Mouse (Mus musculus): ENCODE results near the gene Trappc4. TPM values are rescaled to one million over a fixed set of nuclear protein-coding genes. Genes with fewer than 3 reads are reported as not detected.
A peak's percentile ranks its signal among the peaks of the same experiment; 100 is the strongest.
"Not testable (repeated sequence)": the region's sequence is repeated elsewhere in the genome, so short reads cannot be mapped to it uniquely, and the experiment has no call there.

Trappc4 gene
- 10 to 100 TPM; 68.5 to 74.8 TPM for total RNA-seq (2021)
- long read RNA-seq, experiment 1, transcript Trappc4-201 (5 exons, 1,220 nt): major isoform, 42 of 53 reads
- long read RNA-seq, experiment 1, transcript Trappc4-202 (4 exons, 935 nt): minor isoform, 9 of 53 reads
- long read RNA-seq, experiment 1, partial matches to known transcripts: 1 of 53 reads
- long read RNA-seq, experiment 1, other reads (novel, unspliced or antisense): 1 of 53 reads
- long read RNA-seq, experiment 2, transcript Trappc4-202 (4 exons, 935 nt): minor isoform, 6 of 38 reads
- long read RNA-seq, experiment 2, transcript Trappc4-201 (5 exons, 1,220 nt): major isoform, 29 of 38 reads
- long read RNA-seq, experiment 2, partial matches to known transcripts: 1 of 38 reads
- long read RNA-seq, experiment 2, other reads (novel, unspliced or antisense): 2 of 38 reads

DNA sequence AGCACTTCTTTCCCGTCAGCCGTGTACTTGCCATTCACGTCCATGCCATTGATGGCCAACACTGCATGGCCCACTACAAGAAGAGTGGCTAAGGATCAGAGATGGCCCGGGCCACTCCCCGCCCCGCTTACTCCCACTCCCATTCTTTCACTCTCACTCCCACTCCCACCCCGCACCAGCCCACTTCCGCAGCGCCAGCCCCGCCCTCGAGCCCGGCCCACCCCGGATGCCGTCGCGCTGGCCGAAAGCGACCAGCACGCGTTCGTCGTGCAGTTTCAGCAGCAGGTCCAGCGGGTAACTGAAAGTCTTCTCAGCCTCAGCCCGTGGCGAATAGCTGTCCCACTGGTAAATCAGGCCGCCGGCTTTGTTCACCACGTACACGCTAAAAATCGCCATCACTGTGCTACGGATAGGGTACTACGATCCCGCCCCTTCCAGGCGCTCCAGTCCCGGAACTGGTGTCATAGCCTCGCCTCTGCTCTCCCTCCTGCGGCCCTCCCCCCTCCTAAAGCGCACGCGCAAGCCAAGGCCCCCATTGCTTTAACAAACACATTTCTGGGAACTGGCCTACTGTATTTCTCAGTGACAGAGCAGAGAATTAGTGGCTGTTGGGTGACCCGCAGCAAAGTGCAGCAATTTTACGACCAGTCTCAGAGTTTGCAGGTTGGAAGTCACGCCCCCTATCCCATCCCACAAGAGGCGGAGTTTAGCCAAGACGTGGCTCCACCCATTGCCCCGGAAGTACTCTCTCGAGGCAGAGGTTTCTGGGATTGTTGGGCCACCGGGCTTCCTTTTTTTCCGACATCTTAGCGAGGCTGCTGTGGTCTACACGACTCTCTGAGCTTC, at the start of gene Trappc4, which contains the start of gene Rps25:
Trappc4 (minus strand) TSS at position 695 of the 846 bp plus-strand sequence.
Rps25 (plus strand) TSS at position 234 of the 846 bp plus-strand sequence.
- intact Hi-C loops (cut with DNase I): no loop called here
- DNase-seq (ENCODE audit: low spot score in 2 of 2): peak; percentile 90 to 94

DNA sequence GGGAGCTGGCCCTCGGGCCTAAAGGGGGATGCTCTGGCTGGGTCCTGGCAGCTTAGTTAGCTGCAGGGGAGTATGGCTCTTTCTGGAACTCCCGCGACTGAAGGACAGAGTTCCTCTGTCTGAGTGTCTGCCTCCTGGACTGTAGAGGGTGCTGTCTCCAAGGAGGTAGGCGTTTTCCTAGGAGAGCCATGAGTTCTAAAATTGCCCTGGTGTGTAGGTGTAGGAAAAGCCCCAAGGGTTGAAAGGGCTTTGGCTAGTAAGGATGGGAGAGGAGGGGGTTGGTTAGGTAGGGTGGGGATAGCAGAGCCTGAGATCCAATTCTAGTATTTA, 47.5 kb upstream of the Trappc4 start, which contains the start of gene Upk2:
Upk2 (minus strand) TSS at position 86 of the 330 bp plus-strand sequence.
- intact Hi-C loops (cut with DNase I): loop anchor here (2.0 kb wide), 1 partner anchor 48 kb away; no protein-coding TSS in a partner anchor
- DNase-seq (ENCODE audit: low spot score in 2 of 2): no peak

DNA sequence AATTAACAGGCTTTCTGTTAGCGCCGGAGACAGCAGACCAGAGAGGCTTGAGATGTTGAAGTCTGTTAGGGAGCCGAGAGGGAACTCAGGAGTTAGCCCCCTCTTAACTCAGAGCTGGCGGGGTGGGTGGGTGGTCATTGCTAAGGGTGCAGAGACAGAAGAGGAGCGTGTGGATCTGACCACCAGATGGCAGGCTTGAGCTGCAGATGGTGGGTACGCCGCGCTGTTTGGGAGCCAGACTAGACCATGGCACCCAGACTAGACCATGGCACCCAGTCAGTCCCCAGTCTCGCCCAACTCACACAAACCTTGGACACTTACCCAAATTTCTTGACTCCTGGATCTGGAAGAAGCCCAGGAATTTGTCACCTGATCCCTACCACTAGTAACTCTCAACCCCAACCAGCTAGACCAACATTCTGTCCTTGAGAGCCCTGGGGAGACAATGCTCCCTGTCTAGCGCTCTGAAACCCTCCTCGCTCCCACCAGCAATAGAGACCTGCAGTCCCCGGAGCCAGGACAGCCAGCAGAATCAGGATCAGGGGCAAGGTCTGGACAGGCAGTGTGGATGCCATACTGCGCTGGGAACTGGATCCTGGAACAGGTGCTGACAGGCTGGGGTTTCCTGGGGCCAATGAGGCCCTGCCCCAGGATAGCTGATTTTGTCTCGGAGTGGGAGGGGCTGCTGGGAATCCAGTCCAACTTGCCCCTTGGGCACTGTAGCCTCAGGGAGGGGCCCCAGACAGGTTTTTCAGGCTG, 46.9 kb upstream of the Trappc4 start:
- intact Hi-C loops (cut with DNase I): loop anchor here (2.0 kb wide), 1 partner anchor 48 kb away; no protein-coding TSS in a partner anchor

DNA sequence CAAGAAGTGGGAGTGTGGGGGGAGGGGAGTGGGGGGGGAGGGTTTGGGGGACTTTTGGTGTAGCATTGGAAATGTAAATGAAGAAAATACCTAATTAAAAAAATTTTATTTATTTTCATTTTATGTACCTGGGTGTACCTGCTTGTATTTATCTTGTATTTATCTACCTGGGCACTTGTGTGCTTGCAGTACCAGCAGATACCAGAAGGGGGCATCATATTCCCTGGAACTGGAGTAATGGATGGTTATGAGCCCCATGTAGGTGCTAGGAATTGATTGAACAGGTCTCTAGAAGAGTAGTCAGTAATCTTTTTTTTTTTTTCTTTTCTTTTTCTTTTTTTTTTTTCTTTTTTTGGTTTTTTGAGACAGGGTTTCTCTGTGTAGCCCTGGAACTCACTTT, 43.0 kb upstream of the Trappc4 start:
- DNase-seq (ENCODE audit: low spot score in 2 of 2): no peak
- intact Hi-C loops (cut with DNase I): no loop called here

More for the DNA sequence above, 46.9 kb upstream of the Trappc4 start:
- peak; percentile 85 to 91 for DNase-seq (ENCODE audit: low spot score in 2 of 2)

GRCm38 (mm10) chr9:44444402-44445025, 37.1 kb upstream of the Trappc4 start:
- intact Hi-C loops (cut with DNase I); DNase-seq (ENCODE audit: low spot score in 2 of 2): not testable (repeated sequence)

- intact Hi-C loops (cut with DNase I): no loop called here
- DNase-seq (ENCODE audit: low spot score in 2 of 2): no peak
Observed at GRCm38 (mm10) chr9:44440961-44441360, 33.6 kb upstream of the Trappc4 start, which contains the start of gene Foxr1. Foxr1 (minus strand) TSS chr9:44441136.

DNA sequence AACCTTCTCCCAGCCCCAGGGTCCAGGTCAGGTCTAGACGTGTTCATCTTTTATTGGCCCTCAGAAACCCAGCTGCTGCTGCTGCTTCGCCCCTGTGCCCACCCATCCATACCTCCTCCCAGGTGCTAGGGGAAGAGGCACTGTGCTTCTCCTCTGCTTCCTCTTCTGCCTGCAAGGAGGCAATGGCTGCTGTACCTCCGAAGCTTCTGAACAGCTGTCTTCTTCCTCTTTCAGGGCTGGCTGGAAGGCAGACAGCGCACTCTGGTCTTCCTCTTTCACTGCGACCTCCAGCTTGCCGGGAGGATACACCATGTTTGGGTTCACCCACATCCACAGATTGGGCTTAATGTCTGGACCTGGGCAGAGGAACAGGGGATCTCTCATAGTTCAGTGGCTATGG, 28.3 kb upstream of the Trappc4 start:
- DNase-seq (ENCODE audit: low spot score in 2 of 2): no peak
- intact Hi-C loops (cut with DNase I): no loop called here

GRCm38 (mm10) chr9:44432577-44433185, 25.3 kb upstream of the Trappc4 start:
- DNase-seq (ENCODE audit: low spot score in 2 of 2): no peak
- intact Hi-C loops (cut with DNase I): no loop called here

GRCm38 (mm10) chr9:44423576-44423975, 16.2 kb upstream of the Trappc4 start:
- intact Hi-C loops (cut with DNase I): no loop called here
- no peak for DNase-seq (ENCODE audit: low spot score in 2 of 2)

DNA sequence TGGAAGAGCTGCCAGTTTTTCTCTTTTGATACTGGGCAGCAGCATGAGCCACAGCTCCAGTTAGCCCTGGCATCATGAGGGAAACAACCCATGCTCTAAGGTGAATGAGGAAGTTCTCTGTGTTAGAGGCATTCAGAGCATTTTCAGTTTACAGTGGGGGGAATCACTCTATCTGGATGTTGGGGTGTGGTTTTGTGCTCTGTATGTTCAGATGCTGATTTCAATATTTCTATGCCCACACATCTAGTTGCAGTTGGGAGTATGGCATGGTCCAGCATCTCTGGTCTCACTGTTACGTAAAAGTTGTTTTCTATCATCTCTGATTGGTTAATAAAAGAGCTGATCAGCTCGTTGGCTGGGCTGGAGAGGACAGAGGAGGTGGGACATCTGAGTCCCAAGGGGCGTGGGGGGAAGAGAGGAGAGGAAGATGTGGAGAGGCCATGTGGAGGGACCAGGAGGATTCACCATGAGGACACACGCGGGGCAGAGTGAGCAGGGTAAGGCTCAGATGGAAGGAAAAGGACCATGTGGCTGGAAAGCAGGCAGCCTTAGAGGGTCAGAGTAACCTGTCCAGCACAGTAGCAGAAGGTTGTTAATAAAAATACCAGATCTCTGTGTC, 13.0 kb upstream of the Trappc4 start:
- intact Hi-C loops (cut with DNase I): no loop called here
- no peak for DNase-seq (ENCODE audit: low spot score in 2 of 2)

DNA sequence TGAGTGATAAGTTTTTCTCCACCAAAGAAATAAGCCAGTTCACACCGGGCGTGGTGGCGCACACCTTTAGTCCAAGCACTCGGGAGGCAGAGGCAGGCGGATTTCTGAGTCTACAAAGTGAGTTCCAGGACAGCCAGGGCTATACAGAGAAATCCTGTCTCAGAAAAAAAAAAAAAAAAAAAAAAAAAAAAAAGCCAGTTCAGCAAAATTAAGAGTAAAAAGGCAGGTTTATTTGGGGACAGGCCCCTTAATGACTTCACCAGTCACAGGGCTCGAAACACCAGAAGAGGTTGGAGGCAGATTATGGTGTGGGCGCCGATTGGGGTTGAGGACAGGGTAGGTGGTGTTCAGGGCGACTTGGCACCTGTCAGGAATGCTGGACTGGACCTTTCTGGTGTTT, 12.3 kb upstream of the Trappc4 start:
- intact Hi-C loops (cut with DNase I); DNase-seq (ENCODE audit: low spot score in 2 of 2): not testable (repeated sequence)

- no peak for DNase-seq (ENCODE audit: low spot score in 2 of 2)
- intact Hi-C loops (cut with DNase I): no loop called here
Observed at GRCm38 (mm10) chr9:44418519-44419385, 11.4 kb upstream of the Trappc4 start, which contains the start of gene Ccdc84. Ccdc84 (minus strand) TSS chr9:44418569.

- peak; percentile 95 to 96 for DNase-seq (ENCODE audit: low spot score in 2 of 2)
- intact Hi-C loops (cut with DNase I): no loop called here
Observed at GRCm38 (mm10) chr9:44417892-44418363, 10.5 kb upstream of the Trappc4 start.

DNA sequence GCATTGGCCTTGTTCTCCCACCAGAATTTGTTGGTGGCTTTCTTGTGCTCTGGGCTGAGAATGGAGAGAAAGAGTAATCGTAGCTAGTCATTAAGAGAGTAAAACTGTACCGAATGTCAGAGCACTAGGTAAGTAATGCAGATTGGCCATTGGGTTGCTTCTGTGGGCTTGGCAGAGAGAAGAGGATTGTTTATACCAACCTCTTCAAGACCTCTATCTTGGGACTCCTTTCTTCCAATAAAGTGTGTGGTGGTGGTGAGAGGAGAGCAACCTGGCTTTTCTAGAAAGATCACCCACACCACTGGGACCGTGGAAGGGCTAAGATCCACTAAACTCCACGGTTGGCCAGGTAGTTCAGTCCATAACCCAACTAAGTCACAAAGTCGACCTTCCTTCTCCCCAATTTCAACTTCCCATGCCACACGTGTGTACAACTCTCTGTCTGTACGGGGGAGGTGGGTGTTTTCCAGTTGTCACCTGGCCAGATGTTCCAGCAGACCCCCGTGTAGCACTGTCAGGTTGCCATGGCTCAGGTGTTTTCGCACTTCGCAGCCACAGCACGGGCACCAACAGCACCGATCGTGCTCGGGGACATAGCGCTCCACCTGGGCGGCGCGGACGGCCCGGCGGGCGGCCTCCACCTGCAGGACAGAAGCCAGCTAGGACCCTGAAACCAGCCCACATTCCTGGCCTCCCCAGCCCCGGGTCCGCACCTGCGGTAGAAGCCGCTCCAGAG, 9.9 kb upstream of the Trappc4 start:
- DNase-seq (ENCODE audit: low spot score in 2 of 2): no peak

DNA sequence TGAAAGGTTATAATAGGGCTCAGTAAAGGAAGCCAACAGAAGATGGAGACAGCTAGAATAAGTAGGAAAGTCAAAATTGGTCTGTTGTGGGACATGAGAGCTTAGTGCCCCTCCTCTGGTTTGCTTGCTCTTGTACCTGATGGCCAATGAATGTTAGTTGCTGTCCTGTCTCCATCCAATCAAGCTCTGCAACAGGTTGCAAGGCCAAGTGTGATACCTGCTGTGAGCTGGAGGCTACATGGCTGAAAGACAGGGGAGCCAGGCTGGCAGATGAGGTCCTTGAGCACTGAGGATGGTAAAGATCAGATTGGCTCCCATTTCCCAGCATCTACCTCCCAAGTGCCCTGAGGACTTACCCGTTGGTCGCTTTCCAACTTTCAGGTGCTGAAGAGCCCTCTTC, 5.4 kb upstream of the Trappc4 start:
- intact Hi-C loops (cut with DNase I): no loop called here
- no peak for DNase-seq (ENCODE audit: low spot score in 2 of 2)

More for the DNA sequence above, 9.9 kb upstream of the Trappc4 start:
- intact Hi-C loops (cut with DNase I): no loop called here

- intact Hi-C loops (cut with DNase I): no loop called here
Observed at GRCm38 (mm10) chr9:44412306-44412705, 4.9 kb upstream of the Trappc4 start.

More at GRCm38 (mm10) chr9:44412306-44412705, 4.9 kb upstream of the Trappc4 start:
- DNase-seq (ENCODE audit: low spot score in 2 of 2): no peak
